Mouse (Mus musculus) T-helper 17 cell (primary cell): ENCODE measurements around the gene Med24.

Experiments
- in situ Hi-C, 2 experiments: fragments of 300-600 bp; cut with MboI, MseI; formaldehyde crosslinking; loops; 1 replicate in 1 of 2; 2 replicates in 1 of 2; pipeline ENCODE4 v1.15.1; 2025; ENCODE audit warnings: high pct_unique_total_duplicates in 2 of 2

Med24 gene

GRCm38 (mm10) chr11:98668984-98669383 lies 60.3 kb downstream of the Med24 start:
- in situ Hi-C loops, result no loop called here

DNA sequence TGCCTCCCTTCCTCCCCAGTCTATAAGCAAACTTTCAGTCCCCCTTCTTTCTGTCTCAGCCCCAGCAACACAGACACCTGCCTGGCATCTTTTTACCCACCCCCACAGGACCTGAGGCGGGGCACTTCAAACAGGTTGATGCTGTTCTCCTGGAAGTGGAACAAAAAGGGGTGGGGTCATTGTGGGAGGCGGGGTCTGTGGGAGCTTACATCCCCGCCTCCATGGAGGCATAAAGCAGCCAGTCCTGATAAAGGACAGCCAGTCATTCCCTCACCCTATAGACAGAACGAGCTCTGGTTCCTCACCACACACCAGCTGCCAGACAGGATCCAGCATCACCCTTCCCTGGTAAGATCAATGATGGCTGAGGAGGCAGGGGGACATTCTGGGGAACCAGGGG lies 65.1 kb downstream of the Med24 start, which contains the start of gene Gsdma:
Gene Gsdma (plus strand): TSS at position 261 of the 400 bp plus-strand sequence.
- in situ Hi-C loops, result no loop called here

GRCm38 (mm10) chr11:98660517-98660916 lies 68.7 kb downstream of the Med24 start:
- in situ Hi-C loops, result no loop called here

DNA sequence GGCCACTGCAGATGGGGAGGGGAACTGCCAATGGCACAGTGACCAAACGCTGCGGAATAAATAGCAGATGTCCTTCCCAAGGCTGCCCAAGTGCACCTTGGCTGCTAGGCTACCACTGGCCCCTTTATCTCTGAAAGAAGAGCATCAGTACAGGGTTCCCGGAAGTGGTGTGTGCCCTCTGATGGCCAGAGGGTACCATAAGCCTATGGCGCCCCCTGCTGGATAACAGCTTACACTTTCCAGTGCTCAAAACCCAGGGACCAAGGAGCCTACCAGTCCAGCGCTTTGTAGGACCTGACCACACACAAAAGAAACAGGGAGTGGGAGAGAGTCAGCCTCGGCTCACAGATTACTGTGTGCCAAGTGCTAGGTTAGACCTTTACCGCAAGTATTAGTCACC lies 74.2 kb downstream of the Med24 start:
- in situ Hi-C loops, result loop anchor here in 1 of 2 experiments (10.0 kb wide), 1 partner anchor 50 kb away; no protein-coding TSS in a partner anchor
